Mouse (Mus musculus): ENCODE measurements at regions not wholly inside any gene's neighbourhood (a gene's known extent, or its start where the extent isn't known, plus 50 kb on each side); places are given as distances from the start of the nearest gene placed in this dataset.

DNA sequence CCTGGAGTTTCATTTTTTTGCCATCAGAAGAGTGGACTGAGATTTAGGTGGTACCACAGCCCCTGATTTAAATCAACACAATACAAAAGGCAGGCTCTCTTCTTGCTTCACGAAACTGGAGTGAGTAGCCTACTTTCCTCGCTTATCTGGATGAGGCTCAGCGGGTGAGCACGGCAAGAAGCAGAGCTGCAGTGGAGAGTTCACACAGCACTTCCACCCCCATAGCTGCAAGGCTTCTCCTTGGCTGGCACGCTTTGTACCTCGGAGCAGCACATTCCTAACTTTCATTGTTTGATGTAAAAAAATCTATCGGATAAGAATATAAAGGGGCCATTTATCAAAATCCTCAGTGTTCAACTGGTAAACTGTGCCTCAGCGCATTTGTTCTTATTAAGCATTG lies 72.8 kb upstream of the Agbl1 start:
- no peak for DNase-seq

DNA sequence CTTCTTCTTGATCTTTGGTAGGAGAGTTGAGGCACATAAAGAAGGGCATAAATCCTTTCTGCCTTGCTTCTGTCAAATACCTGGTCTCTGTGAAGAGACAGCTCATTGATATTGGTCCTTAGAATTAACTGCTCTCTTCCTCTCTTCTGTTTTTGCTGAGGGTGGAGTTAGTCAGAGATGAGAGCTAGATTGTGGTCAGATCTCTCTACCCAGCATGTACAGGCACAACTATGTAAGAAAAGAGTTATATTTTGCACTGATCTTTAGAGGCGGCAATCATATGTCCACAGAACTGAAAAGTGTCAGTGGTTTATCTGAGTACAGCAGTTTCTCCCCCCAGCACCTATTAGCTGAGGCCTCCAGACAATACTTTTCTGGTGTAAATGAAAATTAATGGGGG lies 65.5 kb upstream of the Agbl1 start:
- no peak for DNase-seq

DNA sequence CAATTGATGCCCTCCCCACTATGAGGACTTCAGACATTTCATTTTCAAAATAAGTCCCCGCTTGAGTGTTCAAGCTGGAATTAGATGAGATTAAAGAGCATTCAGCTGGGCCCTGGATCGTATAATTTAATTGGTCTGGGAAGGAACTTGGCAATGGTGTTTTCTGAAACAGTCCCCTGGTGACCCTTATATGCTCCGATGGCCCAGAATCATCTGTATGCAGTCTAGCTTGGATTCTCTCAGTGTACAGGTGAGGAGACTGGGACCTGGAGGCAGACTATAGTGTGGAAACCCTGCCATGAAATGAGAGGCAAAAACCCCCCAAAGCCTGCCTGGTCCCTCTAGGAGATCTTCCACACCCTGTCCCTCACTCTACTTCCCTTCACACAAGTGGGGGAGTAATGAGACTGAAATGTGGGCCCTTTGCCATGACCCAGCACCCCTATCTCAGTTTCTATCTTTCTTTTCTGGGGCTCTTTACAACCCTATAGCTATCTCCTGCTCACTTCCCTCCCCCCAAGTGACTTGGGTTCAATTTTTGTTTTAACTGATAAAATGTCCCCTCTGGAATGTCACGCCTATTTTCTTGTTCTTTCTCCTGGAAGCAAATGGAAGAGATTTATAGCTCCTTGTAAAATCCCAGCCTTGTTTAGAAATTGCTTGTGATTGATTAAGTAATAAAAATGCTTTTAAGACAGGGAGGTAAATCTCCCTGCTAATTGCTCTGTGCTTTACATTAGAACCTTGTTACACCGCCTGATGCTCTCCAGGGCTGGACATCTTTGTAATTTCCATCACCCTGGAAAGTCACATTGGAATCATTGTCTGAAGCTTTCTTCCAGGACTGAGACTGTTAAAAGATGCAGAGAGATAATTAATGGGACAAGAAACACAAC lies 64.7 kb upstream of the Agbl1 start:
- DNase-seq: no peak

DNA sequence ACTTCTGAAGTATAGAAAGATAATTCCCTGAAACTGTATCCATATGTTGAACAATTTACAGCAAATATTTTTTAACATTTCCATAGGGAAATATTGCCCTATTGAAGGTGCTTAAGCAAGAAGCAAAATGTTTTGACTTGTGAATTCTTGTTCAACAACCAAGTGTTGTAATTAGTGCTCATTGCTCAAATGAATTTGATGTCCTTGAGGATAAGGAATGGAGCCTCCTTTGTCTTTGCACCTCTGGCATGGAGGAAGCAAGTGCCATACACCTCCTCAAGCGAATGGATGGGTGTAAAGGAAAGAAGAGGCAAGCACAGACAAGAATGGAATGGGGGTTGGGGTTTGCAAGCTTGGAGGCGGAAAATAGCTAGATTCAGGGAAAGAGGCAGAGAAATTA lies 59.2 kb upstream of the Agbl1 start:
- DNase-seq: no peak

DNA sequence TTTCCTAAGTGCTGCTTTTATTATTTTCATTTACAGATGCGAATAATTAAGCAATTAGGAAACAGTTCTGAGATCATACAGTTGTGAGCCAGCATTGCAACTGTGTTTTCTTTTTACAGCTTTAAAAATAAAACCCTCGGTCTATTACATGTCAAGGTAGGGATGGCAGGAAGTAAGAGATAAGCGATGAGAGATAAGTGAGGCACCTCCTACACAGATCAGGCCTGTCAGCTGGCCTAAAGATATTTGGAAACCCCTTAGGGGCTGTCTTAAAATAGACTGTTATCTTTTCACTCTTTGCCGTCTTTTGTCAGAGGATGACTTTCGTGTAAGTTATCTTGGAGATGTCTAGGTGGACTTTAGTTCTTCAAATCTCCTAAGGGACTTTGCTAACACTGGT lies 53.5 kb upstream of the Agbl1 start:
- no peak for DNase-seq

DNA sequence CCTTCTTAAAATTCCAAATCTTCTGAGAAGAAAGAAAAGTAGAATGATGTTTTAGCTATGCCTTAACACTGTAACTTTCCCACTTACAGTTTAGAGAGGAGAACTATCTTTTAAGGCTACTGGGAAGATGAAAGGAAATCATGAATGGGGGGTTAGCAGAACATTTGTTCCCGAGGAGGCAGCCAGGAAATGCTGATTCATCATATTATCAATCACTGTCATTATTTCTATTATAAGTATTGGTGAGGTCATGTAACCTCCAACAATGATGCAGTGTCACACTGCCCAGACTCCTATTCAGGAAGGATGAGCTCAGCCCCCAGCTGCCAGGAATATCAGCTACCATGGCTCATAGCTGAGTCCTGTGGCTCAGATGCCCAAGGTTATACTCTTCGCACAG lies 52.3 kb upstream of the Agbl1 start:
- DNase-seq: no peak
